Mouse (Mus musculus) heart, embryonic 14.5 days (tissue): ENCODE results near the gene Vmn1r211. TPM values are rescaled to one million over a fixed set of nuclear protein-coding genes. Genes with fewer than 3 reads are reported as not detected.
"Not testable (repeated sequence)": the region's sequence is repeated elsewhere in the genome, so short reads cannot be mapped to it uniquely, and the experiment has no call there.

Experiments used
- ATAC-seq: fragments of 200-750 bp; cut with Nextera tagmentation; 2 replicates; pipeline ENCODE4 v1.8.0; 2017; ENCODE audit warnings: low read depth, moderate TSS enrichment; ENCODE audit not compliant: insufficient number of reproducible peaks, insufficient read depth, low FRiP score
- H3K27ac ChIP-seq, 2 experiments: fragments of 200-500 bp in 1 of 2; fragments of 300-500 bp in 1 of 2; sonication (generic) in 1 of 2; replicated peaks in 1 of 2; 2 replicates each; pipeline ENCODE4 v1.5.1; 2012 to 2014; ENCODE audit warnings: low read depth in 2 of 2, low read length in 2 of 2, control low read depth in 1 of 2, mild to moderate bottlenecking in 1 of 2, mixed read lengths in 1 of 2; ENCODE audit not compliant: control insufficient read depth in 1 of 2, insufficient read depth in 1 of 2
- H3K27me3 ChIP-seq: fragments of 300-500 bp; sonication (generic); 2 replicates; pipeline ENCODE4 v1.6.1; 2014; ENCODE audit warnings: mild to moderate bottlenecking, low read length, control low read depth; ENCODE audit not compliant: control insufficient read depth, insufficient read depth
- H3K36me3 ChIP-seq: fragments of 300-500 bp; sonication (generic); 2 replicates; pipeline ENCODE4 v1.6.1; 2014; ENCODE audit warnings: mild to moderate bottlenecking, control low read depth, low read length, mixed read lengths; ENCODE audit not compliant: control insufficient read depth, insufficient read depth
- H3K4me1 ChIP-seq, 2 experiments: fragments of 200-500 bp in 1 of 2; fragments of 300-500 bp in 1 of 2; sonication (generic) in 1 of 2; 2 replicates each; pipeline ENCODE4 v1.6.1; 2012 to 2014; ENCODE audit warnings: low read length in 2 of 2, control low read depth in 1 of 2, mixed read lengths in 1 of 2; ENCODE audit not compliant: control insufficient read depth in 2 of 2, insufficient read depth in 2 of 2
- H3K4me2 ChIP-seq: fragments of 300-500 bp; sonication (generic); 2 replicates; pipeline ENCODE4 v1.6.1; 2014; ENCODE audit warnings: mild to moderate bottlenecking, low read length
- H3K4me3 ChIP-seq, 2 experiments: fragments of 200-500 bp in 1 of 2; fragments of 300-500 bp in 1 of 2; sonication (generic) in 1 of 2; 2 replicates each; pipeline ENCODE4 v1.5.1; 2012 to 2014; ENCODE audit warnings: low read length in 2 of 2, mild to moderate bottlenecking in 2 of 2, control low read depth in 1 of 2, low read depth in 1 of 2, moderate library complexity in 1 of 2; ENCODE audit not compliant: control insufficient read depth in 1 of 2, insufficient read depth in 1 of 2
- H3K9ac ChIP-seq: fragments of 300-500 bp; sonication (generic); 2 replicates; pipeline ENCODE4 v1.6.1; 2014; ENCODE audit warnings: mild to moderate bottlenecking, low read length
- H3K9me3 ChIP-seq: fragments of 300-500 bp; sonication (generic); 2 replicates; pipeline ENCODE4 v1.6.1; 2016; ENCODE audit warnings: low read length, control low read depth; ENCODE audit not compliant: control insufficient read depth
- WGBS: fragments of 180-500 bp; shearing (Covaris S2); extraction: QIAGEN DNeasy Blood & Tissue Kit; methylation state at CpG from one replicate; pipeline ENCODE4 v1.1.7; 2014; 5-methylcytosine and 5-hydroxymethylcytosine counted together
- polyA plus RNA-seq: library from polyadenylated mRNA; unstranded; fragments of >200 nt; fragmentation: Nextera tagmentation; extraction: Ambion mirVana; gene quantifications from 2 replicates; pipeline ENCODE4 v1.2.1, GENCODE M21; 2014

The Vmn1r211 gene
- polyA plus RNA-seq = not detected in 2 replicates

GRCm38 (mm10) chr13:22857461-22857860 is at the start of gene Vmn1r211:
Gene Vmn1r211, minus strand, starts transcription at chr13:22857561.
- Histone ChIP-seq H3K4me1 (0 out of 4 replicates have a peak, but pooled peaks cover 0 to 2% of the 10 kb centered on the region in 2 experiments), H3K4me3 (no peak within 1 kb of the TSS), H3K27ac (no peak within 1 kb of the TSS), H3K9me3 (no peaks in the 10 kb centered on the region), H3K9ac (no peak within 1 kb of the TSS), H3K27me3 (no peaks in the 10 kb centered on the region), H3K4me2 (no peak within 1 kb of the TSS), H3K36me3 (no peaks in the 10 kb centered on the region)
- 61% methylated on average over 1 of the region's 1 CpGs for WGBS
- no peak for ATAC-seq

GRCm38 (mm10) chr13:22884105-22884504 is 26.7 kb upstream of the Vmn1r211 start, which contains the start of gene Vmn1r212:
Gene Vmn1r212, minus strand, starts transcription at chr13:22884205.
- Histone ChIP-seq H3K9ac (no peak within 1 kb of the TSS), H3K4me2 (no peak within 1 kb of the TSS), H3K4me1 (no peaks in the 10 kb centered on the region), H3K27me3 (no peaks in the 10 kb centered on the region), H3K4me3 (no peak within 1 kb of the TSS), H3K9me3 (no peaks in the 10 kb centered on the region), H3K36me3 (no peaks in the 10 kb centered on the region), H3K27ac (no peak within 1 kb of the TSS)
- 72% methylated on average over 4 of the region's 4 CpGs for WGBS
- ATAC-seq = no peak

DNA sequence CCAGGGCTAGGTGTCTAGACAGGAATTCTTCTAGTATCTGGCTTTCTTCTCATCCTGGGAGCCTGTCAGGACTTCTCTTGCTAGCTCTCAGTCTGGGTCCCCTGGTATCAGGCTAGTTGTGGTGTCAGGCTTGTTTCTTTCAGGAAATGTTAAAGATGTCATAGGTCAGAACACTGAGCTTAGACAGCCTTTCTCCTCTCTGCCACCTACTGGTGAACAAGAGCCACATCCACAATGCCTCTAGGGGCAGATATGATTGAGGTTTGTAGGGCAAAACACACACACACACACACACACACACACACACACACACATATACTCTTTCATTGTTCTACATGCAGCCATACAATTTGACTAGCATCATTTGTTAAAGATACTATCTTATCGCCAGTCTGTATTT is 21.9 kb upstream of the Vmn1r211 start:
- Histone ChIP-seq H3K36me3 (no peaks in the 10 kb centered on the region), H3K4me3 (no peak overlapping the region), H3K4me1 (no peaks in the 10 kb centered on the region), H3K4me2 (no peak overlapping the region), H3K9me3 (no peaks in the 10 kb centered on the region), H3K27me3 (no peaks in the 10 kb centered on the region), H3K27ac (no peak overlapping the region), H3K9ac (no peak overlapping the region)
- ATAC-seq = no peak
- 88% methylated on average over 1 of the region's 1 CpGs for WGBS

DNA sequence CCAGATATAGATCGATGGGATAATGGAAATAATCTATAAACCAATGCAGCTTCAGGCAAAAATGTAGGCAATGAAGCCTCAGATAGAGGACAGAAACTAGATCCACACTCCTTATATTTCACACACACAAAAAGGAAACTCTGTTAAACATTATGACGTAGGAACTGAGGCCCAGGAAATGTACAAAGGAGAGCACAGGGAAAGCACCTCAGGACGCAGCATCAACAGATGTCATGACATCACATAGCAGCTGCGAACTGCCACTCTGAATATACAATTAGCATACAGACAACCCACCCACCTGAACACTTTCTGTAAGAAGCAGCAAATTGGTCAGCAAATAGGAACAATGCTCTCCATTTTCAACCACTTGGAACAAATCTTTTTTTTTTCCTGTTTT is 2.6 kb downstream of the Vmn1r211 start:
- 66% methylated on average over 4 of the region's 4 CpGs for WGBS
- H3K4me2 ChIP-seq = no peak overlapping the region

DNA sequence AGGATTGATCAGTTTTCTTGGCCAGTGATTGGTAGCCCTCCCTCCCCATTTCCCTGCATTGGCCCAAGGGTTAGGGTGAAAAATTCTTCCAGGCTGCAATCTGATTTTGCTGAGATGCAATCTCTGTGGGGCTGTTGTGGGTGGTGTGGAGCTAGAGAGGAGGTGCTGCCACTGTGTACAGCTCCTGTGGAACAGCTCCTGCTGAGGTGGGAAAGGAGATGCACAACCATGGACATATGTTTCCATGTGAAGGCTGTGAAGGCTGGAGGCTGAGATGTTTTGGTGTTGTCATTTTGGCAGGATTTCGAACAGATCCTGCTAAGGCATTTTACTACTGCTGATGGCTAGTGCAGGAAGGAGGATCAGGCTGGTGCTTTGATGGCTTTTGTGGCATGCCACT is 10.6 kb downstream of the Vmn1r211 start:
- H3K4me1 ChIP-seq = no peaks in the 10 kb centered on the region
- WGBS = 81% methylated on average over 1 of the region's 1 CpGs
- no peak overlapping the region for H3K4me3 ChIP-seq
- no peak overlapping the region for H3K27ac ChIP-seq
- H3K4me2 ChIP-seq = no peak overlapping the region
- no peaks in the 10 kb centered on the region for H3K9me3 ChIP-seq
- ATAC-seq = no peak
- H3K9ac ChIP-seq = no peak overlapping the region
- H3K27me3 ChIP-seq = no peaks in the 10 kb centered on the region
- H3K36me3 ChIP-seq = no peaks in the 10 kb centered on the region

More for the DNA sequence above, 2.6 kb downstream of the Vmn1r211 start:
- Histone ChIP-seq H3K27me3 (no peaks in the 10 kb centered on the region), H3K9ac (no peak overlapping the region), H3K36me3 (no peaks in the 10 kb centered on the region), H3K4me3 (no peak overlapping the region), H3K9me3 (no peaks in the 10 kb centered on the region), H3K4me1 (0 out of 4 replicates have a peak, but pooled peaks cover 0 to 2% of the 10 kb centered on the region in 2 experiments), H3K27ac (no peak overlapping the region)
- ATAC-seq = no peak

GRCm38 (mm10) chr13:22844304-22844703 is 13.1 kb downstream of the Vmn1r211 start:
- H3K27me3 ChIP-seq, H3K9me3 ChIP-seq, ATAC-seq, H3K36me3 ChIP-seq, H3K4me3 ChIP-seq, H3K4me2 ChIP-seq, H3K4me1 ChIP-seq, H3K27ac ChIP-seq, H3K9ac ChIP-seq: not testable (repeated sequence)
- WGBS = 74% methylated on average over 3 of the region's 3 CpGs

DNA sequence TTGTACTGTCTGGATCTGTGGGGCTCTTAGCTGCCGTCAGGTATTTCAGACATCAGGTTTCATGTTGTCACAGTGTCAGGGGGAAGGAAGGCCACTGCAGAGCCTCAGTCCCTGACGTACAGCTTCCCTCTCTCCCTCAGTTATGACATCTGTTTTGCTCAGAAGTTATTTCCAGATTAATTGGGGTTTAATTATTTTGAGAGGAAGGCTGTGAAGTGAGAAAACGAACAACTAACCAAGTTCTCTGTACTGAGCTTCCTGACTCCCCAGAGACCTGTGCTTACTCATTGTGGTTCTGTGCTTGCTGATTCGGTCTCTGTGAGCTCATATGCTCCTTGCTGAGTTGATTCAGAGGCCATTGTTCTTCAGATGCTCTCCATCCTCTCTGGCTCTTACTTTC is 26.1 kb downstream of the Vmn1r211 start, which contains the start of gene Vmn1r210:
Gene Vmn1r210 (minus strand): TSS at position 101 of the 400 bp plus-strand sequence.
- no peak within 1 kb of the TSS for H3K27ac ChIP-seq
- no peaks in the 10 kb centered on the region for H3K36me3 ChIP-seq
- no peaks in the 10 kb centered on the region for H3K27me3 ChIP-seq
- H3K9ac ChIP-seq = no peak within 1 kb of the TSS
- no peaks in the 10 kb centered on the region for H3K4me1 ChIP-seq
- no peak within 1 kb of the TSS for H3K4me2 ChIP-seq
- no peaks in the 10 kb centered on the region for H3K9me3 ChIP-seq
- H3K4me3 ChIP-seq = no peak within 1 kb of the TSS
- no peak for ATAC-seq
- WGBS = 49% methylated on average over 4 of the region's 4 CpGs

DNA sequence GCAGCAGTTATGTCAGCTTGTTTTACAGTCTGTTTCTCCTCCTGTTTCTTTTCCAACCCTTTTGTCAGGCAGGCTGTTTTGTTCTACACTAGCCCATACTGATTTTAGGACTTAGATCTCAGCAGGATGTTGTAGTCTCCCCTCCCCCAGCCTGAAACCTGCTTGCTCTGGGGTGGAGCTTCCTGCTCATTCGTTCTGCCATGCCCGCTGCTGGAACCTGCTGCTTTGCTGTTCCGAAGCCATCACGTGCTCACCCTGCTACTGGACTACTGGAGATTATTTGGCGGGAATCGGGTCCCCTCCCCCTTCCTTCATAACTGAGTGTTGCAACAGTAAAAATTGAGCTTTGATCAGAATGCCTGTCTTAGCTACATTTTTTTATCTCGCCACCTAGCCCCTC is 28.0 kb downstream of the Vmn1r211 start:
- H3K4me2 ChIP-seq, H3K27ac ChIP-seq, H3K4me3 ChIP-seq, H3K27me3 ChIP-seq, H3K9me3 ChIP-seq, H3K9ac ChIP-seq, ATAC-seq, H3K4me1 ChIP-seq, H3K36me3 ChIP-seq: not testable (repeated sequence)
- WGBS = 31% methylated on average over 7 of the region's 7 CpGs
